Mouse (Mus musculus) embryonic facial prominence, embryonic 13.5 days (tissue): ENCODE data around the gene Stat3. TPM values are rescaled to one million over a fixed set of nuclear protein-coding genes. Genes with fewer than 3 reads are reported as not detected.
A peak's percentile ranks its signal among the peaks of the same experiment; 100 is the strongest.

Experiments
- ATAC-seq: fragments of 200-750 bp; cut with Nextera tagmentation; 2 replicates; pipeline ENCODE4 v1.8.0; 2017; ENCODE audit warnings: low read depth; ENCODE audit not compliant: insufficient number of reproducible peaks, insufficient read depth, low FRiP score, low TSS enrichment
- H3K27ac ChIP-seq: fragments of 300-500 bp; sonication (generic); 2 replicates; pipeline ENCODE4 v1.5.1; 2015; ENCODE audit warnings: moderate library complexity, mild to moderate bottlenecking, inconsistent platforms
- H3K27me3 ChIP-seq: fragments of 300-500 bp; sonication (generic); 2 replicates; pipeline ENCODE4 v1.6.1; 2015; ENCODE audit warnings: mild to moderate bottlenecking, inconsistent platforms
- H3K36me3 ChIP-seq: fragments of 300-500 bp; sonication (generic); 2 replicates; pipeline ENCODE4 v1.6.1; 2015; ENCODE audit warnings: mild to moderate bottlenecking, inconsistent platforms
- H3K4me1 ChIP-seq: fragments of 300-500 bp; sonication (generic); 2 replicates; pipeline ENCODE4 v1.6.1; 2015; ENCODE audit warnings: inconsistent platforms
- H3K4me2 ChIP-seq: fragments of 300-500 bp; sonication (generic); 2 replicates; pipeline ENCODE4 v1.6.1; 2015; ENCODE audit warnings: moderate library complexity, mild to moderate bottlenecking, inconsistent platforms
- H3K4me3 ChIP-seq: fragments of 300-500 bp; sonication (generic); 2 replicates; pipeline ENCODE4 v1.5.1; 2015; ENCODE audit warnings: mild to moderate bottlenecking, inconsistent platforms
- H3K9ac ChIP-seq: fragments of 300-500 bp; sonication (generic); 2 replicates; pipeline ENCODE4 v1.6.1; 2015; ENCODE audit warnings: mild to moderate bottlenecking, inconsistent platforms
- H3K9me3 ChIP-seq: fragments of 300-500 bp; sonication (generic); 2 replicates; pipeline ENCODE4 v1.6.1; 2016; ENCODE audit warnings: inconsistent platforms
- WGBS: fragments of 180-500 bp; shearing (Covaris S2); methylation state at CpG from one replicate; pipeline ENCODE4 v1.1.7; 2015; ENCODE audit warnings: mixed read lengths; 5-methylcytosine and 5-hydroxymethylcytosine counted together
- polyA plus RNA-seq: library from polyadenylated mRNA; unstranded; fragments of >200 nt; fragmentation: Nextera tagmentation; extraction: Ambion mirVana; gene quantifications from 2 replicates; pipeline ENCODE4 v1.2.1, GENCODE M21; 2015

The Stat3 gene
- polyA plus RNA-seq, 1 experiment from 2014 or later: 40.7 TPM

DNA sequence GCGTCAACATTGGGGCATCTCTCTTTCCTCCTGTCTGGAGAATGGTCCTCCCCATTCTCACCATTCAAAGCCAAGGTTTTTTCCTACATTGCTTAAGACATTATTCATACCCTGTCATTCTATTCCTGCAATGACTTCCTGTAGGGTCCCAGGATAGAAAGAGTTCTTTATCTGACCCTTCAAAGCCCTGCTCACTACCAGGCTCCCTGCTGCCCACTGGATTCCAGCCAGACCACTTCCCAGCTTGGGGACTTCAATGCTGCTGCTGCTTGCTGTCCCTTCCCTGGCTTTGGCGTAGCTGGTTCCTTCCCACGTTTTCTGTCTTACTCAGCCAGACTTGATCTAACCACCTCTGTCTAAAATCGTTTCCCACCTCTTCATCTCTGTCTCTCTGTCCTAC is 7.5 kb upstream of the Stat3 start:
- Histone ChIP-seq H3K27me3 (no peaks in the 10 kb centered on the region), H3K4me3 (no peak overlapping the region), H3K4me1 (0 out of 2 replicates have a peak, but pooled peaks cover 3% of the 10 kb centered on the region), H3K9me3 (no peaks in the 10 kb centered on the region), H3K9ac (no peak overlapping the region), H3K36me3 (no peaks in the 10 kb centered on the region), H3K4me2 (no peak overlapping the region), H3K27ac (no peak overlapping the region)
- WGBS: 42% methylated on average over 4 of the region's 4 CpGs
- no peak for ATAC-seq

DNA sequence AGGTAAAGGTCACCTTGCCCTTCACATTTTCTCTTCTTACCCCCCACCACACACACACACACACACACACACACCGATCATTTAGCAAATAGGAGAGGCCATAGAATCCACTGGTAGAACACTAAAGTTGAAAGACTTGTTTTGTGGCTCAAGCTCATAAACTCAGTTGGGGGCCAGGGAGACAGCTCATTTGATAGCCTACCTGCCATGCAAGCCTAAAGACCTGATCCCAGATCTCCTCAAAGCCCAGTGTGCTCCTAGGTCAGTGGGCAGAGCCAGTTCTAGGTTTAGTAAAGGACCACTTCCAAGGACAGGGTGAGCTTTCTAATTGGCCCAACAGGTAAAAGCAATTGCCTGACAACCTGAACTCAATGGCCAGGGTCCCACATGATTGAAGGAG is 3.0 kb upstream of the Stat3 start:
- no peak for ATAC-seq
- Histone ChIP-seq H3K4me2 (no peak overlapping the region), H3K27ac (no peak overlapping the region), H3K36me3 (no peaks in the 10 kb centered on the region), H3K27me3 (no peaks in the 10 kb centered on the region), H3K4me3 (no peak overlapping the region), H3K9me3 (no peaks in the 10 kb centered on the region), H3K9ac (no peak overlapping the region), H3K4me1 (peaks cover 20% of the 10 kb centered on the region)
- WGBS: 73% methylated on average over 1 of the region's 1 CpGs

DNA sequence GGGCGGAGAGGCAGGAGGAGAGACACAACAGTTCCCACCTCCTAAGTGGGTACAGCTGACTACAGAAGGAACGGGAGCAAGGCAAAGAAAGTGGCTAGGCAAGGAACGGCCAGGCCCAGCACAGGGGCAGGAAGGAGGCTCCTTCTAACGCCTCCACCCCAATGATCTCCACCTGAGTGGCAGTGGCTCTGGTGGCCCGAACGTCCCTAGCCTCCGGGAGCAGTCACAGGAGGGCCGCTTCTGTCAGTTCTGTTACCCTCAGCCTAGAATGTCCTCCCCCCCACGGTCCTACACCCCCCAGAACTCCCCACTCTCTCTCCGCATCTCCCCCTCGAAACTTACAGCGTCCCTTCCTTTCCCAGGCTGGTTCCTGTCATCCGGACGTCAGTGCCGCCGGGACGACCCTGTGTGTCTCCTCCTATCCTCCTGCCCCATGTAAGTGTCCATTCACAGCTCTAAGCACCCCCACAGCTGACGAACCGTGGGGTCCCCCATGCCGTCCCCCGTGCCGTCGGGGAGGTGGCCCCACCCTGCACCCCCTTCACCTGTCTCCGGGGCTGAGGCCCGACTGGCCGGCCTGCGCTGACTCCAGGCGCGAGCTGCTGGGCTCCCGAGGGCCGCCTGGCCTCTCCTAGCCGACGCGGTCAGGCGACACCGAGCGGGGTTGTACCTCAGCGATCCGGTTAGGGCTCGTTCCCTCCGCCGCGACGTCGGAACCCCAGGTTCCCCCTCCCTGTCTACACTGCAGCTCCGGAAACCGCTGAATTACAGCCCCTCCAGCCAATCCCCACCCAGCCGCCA is 429 bp downstream of the Stat3 start:
- ATAC-seq: peak; percentile 0
- H3K36me3 ChIP-seq: no peaks in the 10 kb centered on the region

DNA sequence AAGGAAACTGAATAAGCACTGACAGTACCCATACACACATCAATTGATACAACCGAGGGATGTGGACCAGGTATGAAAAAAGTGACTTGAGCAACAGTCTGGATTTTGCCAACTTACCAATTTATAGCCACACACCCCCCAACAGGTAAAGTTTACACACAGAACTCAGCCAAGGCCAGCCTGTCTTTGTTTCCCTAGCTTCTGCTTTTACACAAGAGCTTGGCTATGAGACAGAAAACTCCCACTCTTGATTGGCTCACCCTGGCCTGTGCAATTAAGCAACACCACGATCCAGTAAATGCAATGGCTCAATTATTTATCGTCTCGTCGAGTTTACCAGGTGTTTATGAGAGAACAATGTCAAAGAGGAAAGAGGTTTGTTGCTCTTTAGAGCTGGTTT is 1.2 kb downstream of the Stat3 start:
- peaks cover 37% of the 10 kb centered on the region for H3K4me1 ChIP-seq

More for the DNA sequence above, 429 bp downstream of the Stat3 start:
- Histone ChIP-seq H3K9ac (peak overlapping the region; percentile 90), H3K4me3 (peak overlapping the region; percentile 92), H3K4me2 (peak overlapping the region; percentile 77), H3K27ac (peak overlapping the region; percentile 85), H3K4me1 (peaks cover 37% of the 10 kb centered on the region), H3K9me3 (no peaks in the 10 kb centered on the region), H3K27me3 (no peaks in the 10 kb centered on the region)
- under 1% methylated on average over 47 of the region's 48 CpGs for WGBS

DNA sequence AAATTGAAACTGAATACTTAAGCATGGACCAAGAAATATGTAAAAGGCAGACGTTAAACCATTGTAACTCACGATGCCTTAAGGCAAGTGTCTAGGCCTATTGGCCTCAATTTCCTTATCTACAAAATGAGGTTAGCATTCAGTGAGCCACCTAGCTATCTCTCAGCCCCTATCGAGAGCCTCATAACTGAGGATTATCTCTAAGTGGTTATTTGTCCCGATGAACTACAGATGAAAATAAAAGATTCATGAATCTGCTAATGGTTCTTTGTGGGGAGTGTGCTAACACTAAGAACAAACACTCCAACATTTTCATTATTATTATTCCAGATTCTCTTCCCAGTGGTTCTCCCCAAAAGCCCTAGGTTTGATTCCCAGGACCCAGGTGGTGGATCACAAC is 2.0 kb downstream of the Stat3 start:
- WGBS: 58% methylated on average over 4 of the region's 4 CpGs
- no peaks in the 10 kb centered on the region for H3K9me3 ChIP-seq
- peaks cover 37% of the 10 kb centered on the region for H3K4me1 ChIP-seq
- H3K4me2 ChIP-seq: peak overlapping the region; percentile 77
- no peak overlapping the region for H3K9ac ChIP-seq
- H3K36me3 ChIP-seq: 0 out of 2 replicates have a peak, but pooled peaks cover 5% of the 10 kb centered on the region
- no peak overlapping the region for H3K4me3 ChIP-seq
- H3K27ac ChIP-seq: no peak overlapping the region
- no peak for ATAC-seq
- H3K27me3 ChIP-seq: no peaks in the 10 kb centered on the region

More for the DNA sequence above, 1.2 kb downstream of the Stat3 start:
- no peaks in the 10 kb centered on the region for H3K36me3 ChIP-seq
- H3K27me3 ChIP-seq: no peaks in the 10 kb centered on the region
- H3K4me3 ChIP-seq: peak overlapping the region; percentile 92
- 26% methylated on average over 5 of the region's 5 CpGs for WGBS
- H3K9me3 ChIP-seq: no peaks in the 10 kb centered on the region
- no peak for ATAC-seq
- H3K27ac ChIP-seq: no peak overlapping the region
- peak overlapping the region; percentile 77 for H3K4me2 ChIP-seq
- 0 out of 2 replicates have a peak overlapping the region, but pooled peaks have one; percentile 21 for H3K9ac ChIP-seq

DNA sequence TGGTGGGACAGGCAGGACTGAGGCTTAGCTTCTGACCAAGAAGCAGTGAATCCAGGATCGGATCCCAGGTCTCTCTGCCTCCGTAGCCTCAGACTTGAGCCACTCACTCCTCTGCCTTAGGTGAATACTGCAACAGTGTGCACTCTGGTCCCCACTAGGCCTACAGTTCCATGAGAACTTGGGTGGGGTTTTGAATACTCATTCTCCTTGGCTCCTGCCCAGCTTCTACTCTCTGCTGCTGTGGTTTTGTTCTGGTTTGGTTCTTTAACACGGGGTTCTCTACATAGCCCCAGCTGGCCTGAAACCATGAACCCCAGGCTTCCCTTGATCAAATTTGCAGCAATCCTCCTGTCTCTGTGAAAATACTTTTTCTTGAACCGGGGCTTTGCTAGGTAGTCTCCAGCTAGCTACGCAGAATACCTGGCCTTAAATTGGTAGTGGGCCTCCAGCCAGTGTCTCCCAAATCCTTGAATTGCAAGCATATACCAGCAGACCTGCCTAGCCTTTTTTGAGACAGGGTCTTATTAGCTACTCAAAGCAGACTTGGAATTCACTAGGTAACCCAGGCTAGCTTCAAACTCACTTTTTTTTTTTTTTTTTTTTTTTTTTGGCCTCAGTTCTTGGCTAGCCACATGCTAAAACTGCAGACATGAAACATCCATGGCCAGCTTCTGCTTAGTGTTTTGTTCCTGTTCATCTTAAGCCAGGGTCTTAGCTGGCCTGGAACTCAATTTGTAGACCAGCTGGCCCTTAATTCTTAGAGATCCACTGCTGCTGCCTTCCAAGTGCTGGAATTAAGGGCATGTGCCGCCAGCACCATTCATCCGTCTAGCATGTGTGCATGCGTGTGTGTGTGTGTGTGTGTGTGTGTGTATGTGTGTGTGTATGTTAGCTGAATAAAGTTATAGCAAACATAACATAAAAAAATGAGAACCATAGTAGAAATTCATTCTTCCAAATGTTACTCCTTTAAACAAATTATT is 3.7 kb downstream of the Stat3 start:
- no peak overlapping the region for H3K4me3 ChIP-seq
- H3K27ac ChIP-seq: 0 out of 2 replicates have a peak overlapping the region, but pooled peaks have one; percentile 2
- no peak for ATAC-seq
- H3K9ac ChIP-seq: no peak overlapping the region
- no peaks in the 10 kb centered on the region for H3K9me3 ChIP-seq
- H3K27me3 ChIP-seq: no peaks in the 10 kb centered on the region
- WGBS: 82% methylated on average over 8 of the region's 8 CpGs
- H3K4me1 ChIP-seq: peaks cover 45% of the 10 kb centered on the region
- H3K4me2 ChIP-seq: no peak overlapping the region
- 0 out of 2 replicates have a peak, but pooled peaks cover 5% of the 10 kb centered on the region for H3K36me3 ChIP-seq

DNA sequence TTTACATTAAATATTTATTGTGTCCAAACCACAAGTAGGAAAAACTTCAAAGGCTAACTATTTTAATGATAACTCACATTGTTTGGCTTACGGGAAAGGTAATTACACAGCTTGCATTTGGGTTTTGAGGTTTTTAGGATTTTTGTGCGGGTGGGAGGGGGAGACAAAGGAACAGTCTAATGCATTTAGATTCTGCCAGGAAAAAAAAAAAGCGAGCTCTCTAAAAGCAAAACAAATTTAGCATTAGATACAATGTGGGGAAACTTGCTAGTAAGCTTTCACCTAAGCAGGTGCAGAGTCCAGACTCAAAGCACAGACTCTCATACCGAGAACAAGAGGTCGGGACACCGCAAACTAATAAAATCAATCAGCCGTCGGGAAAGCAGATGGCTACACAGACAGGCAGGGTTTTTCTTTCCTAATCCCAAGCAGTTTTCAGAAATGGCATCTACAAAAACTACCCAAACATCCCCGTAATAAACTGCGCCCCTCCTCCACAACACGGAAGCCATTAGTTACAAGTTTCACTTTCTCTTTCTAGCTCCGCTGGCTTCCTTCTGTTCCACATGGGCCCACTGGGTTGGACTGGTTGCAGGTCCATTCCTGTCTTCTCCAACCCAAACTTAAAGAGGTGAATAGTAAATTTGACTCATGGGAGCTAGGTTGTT is 8.0 kb downstream of the Stat3 start:
- H3K4me2 ChIP-seq: peak overlapping the region; percentile 17
- peak overlapping the region; percentile 12 for H3K4me3 ChIP-seq
- H3K27me3 ChIP-seq: no peaks in the 10 kb centered on the region
- no peak for ATAC-seq
- 63% methylated on average over 12 of the region's 12 CpGs for WGBS
- 0 out of 2 replicates have a peak, but pooled peaks cover 5% of the 10 kb centered on the region for H3K36me3 ChIP-seq
- H3K4me1 ChIP-seq: peaks cover 15% of the 10 kb centered on the region
- H3K9ac ChIP-seq: peak overlapping the region; percentile 33; the same call in 1 of the 2 replicates
- H3K9me3 ChIP-seq: no peaks in the 10 kb centered on the region
- H3K27ac ChIP-seq: no peak overlapping the region

DNA sequence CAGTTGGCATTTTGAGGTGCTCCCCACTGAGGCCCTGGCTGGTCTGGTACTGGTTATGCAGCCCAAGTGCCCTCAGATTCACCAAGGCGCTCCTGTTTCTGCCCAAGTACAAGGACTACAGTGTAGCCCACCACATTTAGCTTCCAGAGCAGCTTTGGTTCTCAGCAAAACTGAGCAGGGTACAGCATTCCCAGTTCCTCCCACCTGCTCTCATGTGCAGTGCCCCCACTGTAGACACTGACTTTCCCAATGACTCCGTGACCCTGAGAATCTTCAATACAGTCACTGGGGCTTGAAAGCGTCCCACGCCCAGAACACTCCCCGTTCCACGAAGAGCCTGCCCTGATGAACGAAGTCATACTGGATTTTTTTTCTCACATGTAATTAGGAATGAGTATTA is 8.7 kb downstream of the Stat3 start:
- no peak for ATAC-seq
- Histone ChIP-seq H3K4me2 (no peak overlapping the region), H3K36me3 (0 out of 2 replicates have a peak, but pooled peaks cover 5% of the 10 kb centered on the region), H3K9me3 (no peaks in the 10 kb centered on the region), H3K27ac (0 out of 2 replicates have a peak overlapping the region, but pooled peaks have one; percentile 22), H3K4me3 (no peak overlapping the region), H3K4me1 (peaks cover 13% of the 10 kb centered on the region; the same call in 1 of the 2 replicates), H3K9ac (no peak overlapping the region), H3K27me3 (no peaks in the 10 kb centered on the region)
- 76% methylated on average over 7 of the region's 7 CpGs for WGBS

DNA sequence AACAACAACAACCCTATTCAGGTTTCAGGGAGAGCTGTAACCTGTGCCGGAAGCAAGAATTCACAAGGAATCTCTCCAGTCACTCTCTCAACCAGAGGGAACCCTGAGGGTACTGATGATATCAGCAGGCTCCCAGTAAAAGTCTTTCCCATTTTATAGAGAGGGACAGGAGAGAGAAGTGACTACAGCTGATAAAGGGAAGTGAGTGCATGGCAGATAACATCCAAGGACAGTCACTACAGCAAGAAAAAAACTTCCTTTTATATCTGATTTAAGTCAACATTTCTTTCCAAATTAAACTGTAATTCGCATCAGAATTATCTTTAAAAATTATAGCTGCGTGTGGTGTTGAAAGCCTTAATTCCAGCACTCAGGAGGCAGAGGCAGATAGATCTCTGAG is 12.0 kb downstream of the Stat3 start:
- no peak overlapping the region for H3K4me2 ChIP-seq
- H3K27me3 ChIP-seq: no peaks in the 10 kb centered on the region
- no peak overlapping the region for H3K27ac ChIP-seq
- H3K4me3 ChIP-seq: no peak overlapping the region
- ATAC-seq: no peak
- WGBS: 68% methylated on average over 3 of the region's 3 CpGs
- no peaks in the 10 kb centered on the region for H3K9me3 ChIP-seq
- peaks cover 8% of the 10 kb centered on the region; the same call in 1 of the 2 replicates for H3K4me1 ChIP-seq
- no peak overlapping the region for H3K9ac ChIP-seq
- H3K36me3 ChIP-seq: no peaks in the 10 kb centered on the region

DNA sequence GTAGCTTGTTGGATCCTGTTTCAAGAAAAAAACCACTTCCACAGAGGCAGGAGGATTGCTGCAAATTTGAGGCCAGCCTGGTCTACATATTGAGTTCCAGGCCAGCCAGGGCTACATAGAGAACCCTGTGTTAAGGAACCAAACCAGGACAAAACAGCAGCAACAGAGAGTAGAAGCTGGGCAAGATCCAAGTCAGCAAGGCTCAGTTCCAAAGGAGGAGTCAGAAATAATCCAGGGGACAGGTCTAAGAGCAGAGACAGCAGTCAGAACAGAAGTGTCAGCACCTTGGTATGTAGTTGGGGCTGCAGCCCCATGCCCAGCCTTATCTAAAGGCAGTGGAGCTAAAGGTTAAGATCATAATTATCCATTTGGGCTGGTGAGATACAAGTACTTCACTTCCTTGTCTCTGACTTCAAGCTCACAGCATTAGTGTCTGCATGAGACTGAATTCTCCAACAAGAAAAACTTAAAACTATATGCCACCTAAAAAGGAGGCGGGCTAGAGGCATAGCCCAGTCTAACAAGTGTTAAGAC is 14.9 kb downstream of the Stat3 start:
- H3K36me3 ChIP-seq: no peaks in the 10 kb centered on the region
- no peak overlapping the region for H3K27ac ChIP-seq
- no peaks in the 10 kb centered on the region for H3K4me1 ChIP-seq
- no peak overlapping the region for H3K9ac ChIP-seq
- H3K27me3 ChIP-seq: no peaks in the 10 kb centered on the region
- no peak overlapping the region for H3K4me3 ChIP-seq
- no peak overlapping the region for H3K4me2 ChIP-seq
- ATAC-seq: no peak
- 87% methylated on average over 1 of the region's 1 CpGs for WGBS
- H3K9me3 ChIP-seq: no peaks in the 10 kb centered on the region
